Mouse (Mus musculus) kidney, adult 2 months (tissue): Measurements from ENCODE around the gene Cep131.

ENCODE experiments used
- CTCF ChIP-seq: fragments of 200-500 bp; conservative IDR thresholded peaks from 2 replicates; pipeline ENCODE4 v1.5.1; 2011; ENCODE audit warnings: low read depth, mild to moderate bottlenecking, control low read depth, low read length, moderate library complexity, mixed read lengths; ENCODE audit not compliant: insufficient read depth, insufficient read length
- POLR2A ChIP-seq: fragments of 200-500 bp; IDR thresholded peaks from one replicate; pipeline ENCODE4 v1.6.1; 2011; ENCODE audit warnings: low read depth, low read length, control low read depth

DNA sequence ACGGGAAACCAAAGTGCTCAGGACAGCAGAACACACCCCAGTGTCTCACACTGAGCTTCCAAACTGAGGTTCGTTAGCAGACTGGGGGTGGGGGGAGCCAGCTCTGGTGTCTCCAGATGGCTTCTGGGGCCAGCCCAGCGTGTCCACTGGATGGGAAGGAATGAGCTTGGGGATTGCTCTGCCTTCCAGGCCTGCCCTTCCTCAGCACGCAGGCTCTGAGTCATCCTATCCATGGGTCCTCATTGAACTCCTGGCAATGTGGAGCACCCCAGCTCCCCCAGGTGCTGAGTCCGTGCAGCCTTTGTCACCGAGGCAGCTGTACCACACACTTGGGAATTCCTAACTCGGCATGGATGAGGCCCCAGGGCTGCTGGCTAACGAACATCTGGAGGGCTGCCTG lies 64.4 kb downstream of the Cep131 start:
- TF ChIP-seq CTCF = no peak
- no peak for TF ChIP-seq POLR2A
